Mouse (Mus musculus) CH12.LX (cell line): ENCODE results near the gene Erbb3. TPM values are rescaled to one million over a fixed set of nuclear protein-coding genes. Genes with fewer than 3 reads are reported as not detected.
A peak's percentile ranks its signal among the peaks of the same experiment; 100 is the strongest.
"Not testable (repeated sequence)": the region's sequence is repeated elsewhere in the genome, so short reads cannot be mapped to it uniquely, and the experiment has no call there.

ENCODE experiments used
- DNase-seq: peaks from one replicate; pipeline ENCODE4 v3.0.0-alpha.2; 2013; ENCODE audit errors: extremely low read depth
- H3K27ac ChIP-seq: 2 replicates; pipeline ENCODE4 v1.5.1; 2012; ENCODE audit warnings: low read depth, mild to moderate bottlenecking, control low read depth, moderate library complexity; ENCODE audit not compliant: insufficient read depth
- H3K27me3 ChIP-seq: replicated peaks from 2 replicates; pipeline ENCODE3; 2012; ENCODE audit warnings: inconsistent platforms
- H3K36me3 ChIP-seq, 2 experiments: replicated peaks in 1 of 2; 2 replicates each; pipeline versions ENCODE3 to v1.6.1; 2012; ENCODE audit warnings: inconsistent platforms in 1 of 2, low read length in 1 of 2, mild to moderate bottlenecking in 1 of 2, mixed read lengths in 1 of 2, moderate library complexity in 1 of 2; ENCODE audit not compliant: control insufficient read depth in 1 of 2, insufficient read depth in 1 of 2
- H3K4me1 ChIP-seq, 2 experiments: 2 replicates each; pipeline ENCODE4 v1.6.1; 2012; ENCODE audit warnings: inconsistent platforms in 1 of 2, moderate library complexity in 1 of 2; ENCODE audit not compliant: insufficient read depth in 2 of 2, control insufficient read depth in 1 of 2
- H3K4me2 ChIP-seq: 2 replicates; pipeline ENCODE4 v1.6.1; 2012; ENCODE audit warnings: low read depth, mild to moderate bottlenecking, control low read depth; ENCODE audit not compliant: poor library complexity, insufficient read depth, severe bottlenecking
- H3K4me3 ChIP-seq, 3 experiments: fragments of 150-350 bp in 1 of 3; sonication (generic) in 1 of 3; replicated peaks in 1 of 3; 2 replicates each; pipeline versions ENCODE3 to v1.5.1; 2011 to 2012; ENCODE audit warnings: low read depth in 2 of 3, low read length in 2 of 3, mild to moderate bottlenecking in 2 of 3, moderate library complexity in 2 of 3, control low read depth in 1 of 3, improper control_type of control experiment in 1 of 3, inconsistent platforms in 1 of 3, mixed read lengths in 1 of 3; ENCODE audit not compliant: poor library complexity in 1 of 3
- H3K79me2 ChIP-seq: replicated peaks from 2 replicates; pipeline ENCODE4 v1.6.1; 2012; ENCODE audit warnings: mild to moderate bottlenecking, moderate library complexity; ENCODE audit not compliant: control insufficient read depth, poor library complexity, insufficient read depth, severe bottlenecking; ENCODE audit errors: extremely low read depth
- H3K9ac ChIP-seq: 2 replicates; pipeline ENCODE4 v1.6.1; 2012; ENCODE audit warnings: low read depth, mild to moderate bottlenecking, control low read depth, moderate library complexity; ENCODE audit not compliant: insufficient read depth
- H3K9me3 ChIP-seq: replicated peaks from 2 replicates; pipeline ENCODE3; 2012; ENCODE audit warnings: low read length, inconsistent platforms, mixed read lengths
- BHLHE40 ChIP-seq: IDR thresholded peaks from 2 replicates; pipeline ENCODE4 v1.6.1; 2011; ENCODE audit warnings: mild to moderate bottlenecking, low read depth, low read length, improper control_type of control experiment
- CTCF ChIP-seq, 2 experiments: IDR thresholded peaks in 1 of 2; conservative IDR thresholded peaks in 1 of 2; 2 replicates each; pipeline ENCODE4 v1.5.1; 2011 to 2012; ENCODE audit warnings: low read depth in 2 of 2, low read length in 2 of 2, improper control_type of control experiment in 1 of 2, inconsistent platforms in 1 of 2, mild to moderate bottlenecking in 1 of 2, moderate library complexity in 1 of 2
- E2F4 ChIP-seq: IDR thresholded peaks from 2 replicates; pipeline ENCODE4 v1.6.1; 2011; ENCODE audit warnings: low read depth, low read length, improper control_type of control experiment; ENCODE audit not compliant: insufficient replicate concordance
- ELF1 ChIP-seq: IDR thresholded peaks from 2 replicates; pipeline ENCODE4 v1.6.1; 2014; ENCODE audit warnings: low read depth, mild to moderate bottlenecking, inconsistent platforms, low read length, improper control_type of control experiment
- MAZ ChIP-seq: IDR thresholded peaks from 2 replicates; pipeline ENCODE4 v1.6.1; 2012; ENCODE audit warnings: low read depth, mild to moderate bottlenecking, inconsistent platforms, low read length, improper control_type of control experiment, moderate library complexity
- MYC ChIP-seq: IDR thresholded peaks from 2 replicates; pipeline ENCODE4 v1.6.1; 2011; ENCODE audit warnings: low read depth, mild to moderate bottlenecking, improper control_type of control experiment, low read length
- PAX5 ChIP-seq: IDR thresholded peaks from 2 replicates; pipeline ENCODE4 v1.6.1; 2012; ENCODE audit warnings: low read length, inconsistent platforms, mixed read lengths
- POLR2AphosphoS2 ChIP-seq: IDR thresholded peaks from 2 replicates; pipeline ENCODE4 v1.6.1; 2011; ENCODE audit warnings: low read depth, low read length, improper control_type of control experiment
- RAD21 ChIP-seq: IDR thresholded peaks from 2 replicates; pipeline ENCODE4 v1.6.1; 2011; ENCODE audit warnings: low read depth, mild to moderate bottlenecking, low read length, improper control_type of control experiment, moderate library complexity
- SIN3A ChIP-seq: IDR thresholded peaks from 2 replicates; pipeline ENCODE4 v1.6.1; 2012; ENCODE audit warnings: low read length, improper control_type of control experiment, inconsistent platforms
- SMC3 ChIP-seq: IDR thresholded peaks from 2 replicates; pipeline ENCODE4 v1.6.1; 2011; ENCODE audit warnings: low read depth, low read length, improper control_type of control experiment
- TBP ChIP-seq: conservative IDR thresholded peaks from 2 replicates; pipeline ENCODE4 v1.6.1; 2011; ENCODE audit warnings: low read depth, low read length, improper control_type of control experiment
- ZNF384 ChIP-seq: IDR thresholded peaks from 2 replicates; pipeline ENCODE4 v1.6.1; 2012; ENCODE audit warnings: low read depth, low read length, improper control_type of control experiment, inconsistent platforms
- dilution Hi-C: fragments of 300-500 bp; cut with MboI; formaldehyde crosslinking; loops from 2 replicates; pipeline ENCODE4 v1.14.3; 2020; ENCODE audit warnings: low sequenced_read_pairs; ENCODE audit not compliant: extremely low pct_unique_long_range_greater_than_20kb, extremely low pct_ligation_motif_present
- in situ Hi-C: fragments of 300-500 bp; cut with MboI; formaldehyde crosslinking; loops from 3 replicates; pipeline ENCODE4 v1.14.3; 2019; ENCODE audit warnings: low sequenced_read_pairs, low pct_ligation_motif_present, low pct_unique_long_range_greater_than_20kb, mixed read lengths
- polyA plus RNA-seq: library from polyadenylated mRNA; unstranded; fragments of >175 nt; gene quantifications from 2 replicates; pipeline ENCODE4 v1.2.1, GENCODE M21; 2012; ENCODE audit warnings: low read depth; ENCODE audit not compliant: insufficient read length
- total RNA-seq, 2 experiments: library from RNA; depleted of rRNA; stranded (reverse); fragments of 300-350 nt in 1 of 2; fragments of >200 nt in 1 of 2; gene quantifications; 2 replicates each; pipeline ENCODE4 v1.2.3; 2012 to 2014

Erbb3 gene
- total and polyA plus RNA-seq, 3 experiments = 7.7 to 12.6 (median 11.3) TPM

GRCm38 (mm10) chr10:128618570-128618969 lies 29.1 kb upstream of the Erbb3 start:
- TF ChIP-seq SIN3A = no peak
- TF ChIP-seq TBP = peak; percentile 88
- TF ChIP-seq ELF1 = peak; percentile 34; the same call in 1 of the 2 replicates
- TF ChIP-seq, all 38 proteins: peak for 2
- no peak overlapping the region for H3K9ac ChIP-seq
- H3K27me3 ChIP-seq = no peaks in the 10 kb centered on the region
- H3K4me1 ChIP-seq = peaks cover 3 to 35% of the 10 kb centered on the region in 2 experiments; a peak in 3 of 4 replicates
- in situ Hi-C loops (no loop called here), dilution Hi-C loops (no loop called here)
- H3K36me3 ChIP-seq = peaks cover 8 to 9% of the 10 kb centered on the region in 2 experiments
- DNase-seq = no peak
- no peak overlapping the region for H3K27ac ChIP-seq
- H3K4me2 ChIP-seq = no peak overlapping the region
- H3K79me2 ChIP-seq = no peaks in the 10 kb centered on the region
- H3K4me3 ChIP-seq = no peak overlapping the region
- no peaks in the 10 kb centered on the region for H3K9me3 ChIP-seq

GRCm38 (mm10) chr10:128615798-128616448 lies 26.5 kb upstream of the Erbb3 start:
- H3K79me2 ChIP-seq, H3K27me3 ChIP-seq, H3K9me3 ChIP-seq, dilution Hi-C loops, H3K36me3 ChIP-seq, H3K4me2 ChIP-seq, DNase-seq, H3K9ac ChIP-seq, H3K4me3 ChIP-seq, H3K27ac ChIP-seq, in situ Hi-C loops: not testable (repeated sequence)
- peak; percentile 61; the same call in 1 of the 2 replicates for TF ChIP-seq ZNF384
- TF ChIP-seq TBP = peak; percentile 66; the same call in 1 of the 2 replicates
- H3K4me1 ChIP-seq = peaks cover 3 to 35% of the 10 kb centered on the region in 2 experiments; a peak in 3 of 4 replicates

- Histone ChIP-seq H3K4me1 (peaks cover 3 to 26% of the 10 kb centered on the region in 2 experiments; a peak in 3 of 4 replicates), H3K27ac (no peak overlapping the region), H3K79me2 (no peaks in the 10 kb centered on the region), H3K27me3 (no peaks in the 10 kb centered on the region), H3K4me3 (no peak overlapping the region), H3K9me3 (no peaks in the 10 kb centered on the region), H3K4me2 (no peak overlapping the region), H3K9ac (no peak overlapping the region), H3K36me3 (no peaks in the 10 kb centered on the region)
- TF ChIP-seq POLR2AphosphoS2 (no peak), MYC (0 out of 2 replicates have a peak, but pooled peaks have one; percentile 40), RAD21 (peak; percentile 39), BHLHE40 (no peak), E2F4 (no peak), ZNF384 (no peak), SMC3 (peak; percentile 31), CTCF (conservative IDR thresholded peaks at IDR 0.05 in 1 of 2, IDR thresholded peaks at IDR 0.05 in 1 of 2; ENCODE audit: low read depth in 2 of 2, low read length in 2 of 2) (peak in 1 of 2 experiments; percentile 52; a peak in 2 of 4 replicates), MAZ (no peak), PAX5 (no peak)
- in situ Hi-C loops = no loop called here
- no peak for DNase-seq
- dilution Hi-C loops = no loop called here
Observed at GRCm38 (mm10) chr10:128614934-128615333, 25.5 kb upstream of the Erbb3 start.

- peaks cover 0 to 21% of the 10 kb centered on the region in 2 experiments; a peak in 2 of 4 replicates for H3K4me1 ChIP-seq
- DNase-seq, dilution Hi-C loops, H3K9me3 ChIP-seq, H3K27ac ChIP-seq, H3K4me3 ChIP-seq, H3K4me2 ChIP-seq, H3K36me3 ChIP-seq, H3K79me2 ChIP-seq, in situ Hi-C loops, H3K27me3 ChIP-seq, H3K9ac ChIP-seq: not testable (repeated sequence)
Observed at GRCm38 (mm10) chr10:128613820-128614219, 24.4 kb upstream of the Erbb3 start.
